Mouse (Mus musculus) layer of hippocampus, adult 18-20 months (tissue): ENCODE measurements around the gene Arsk. TPM values are rescaled to one million over a fixed set of nuclear protein-coding genes. Genes with fewer than 3 reads are reported as not detected.
A peak's percentile ranks its signal among the peaks of the same experiment; 100 is the strongest.

Source experiments
- DNase-seq, 2 experiments: peaks; one replicate each; pipeline ENCODE4 v3.0.0; 2022; ENCODE audit warnings: low spot score in 2 of 2
- total RNA-seq, 2 experiments: library from RNA; stranded (reverse); gene quantifications; 2 replicates each; pipeline ENCODE4 v1.2.3; 2021

Arsk gene
- total RNA-seq, 2 experiments from 2014 or later = 6.2 TPM

DNA sequence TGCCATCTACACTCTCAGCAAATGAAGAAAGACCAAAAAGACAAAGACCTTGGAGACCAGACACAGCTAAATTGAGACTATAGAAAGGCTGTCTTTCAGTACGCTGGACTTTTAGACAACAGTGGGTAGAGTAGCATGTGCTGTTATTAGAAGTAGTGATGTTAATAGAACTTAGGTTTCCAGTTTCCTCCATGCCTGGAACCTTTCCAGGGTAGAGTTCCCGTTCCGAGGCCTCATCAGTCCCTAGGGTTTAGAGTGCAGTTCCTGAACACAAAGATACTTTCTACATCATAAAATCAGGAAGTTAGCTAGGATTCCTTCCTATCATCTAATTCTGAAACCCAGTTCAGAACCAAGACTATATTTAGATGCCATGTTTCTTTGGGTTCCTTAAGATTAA is 73.9 kb downstream of the Arsk start:
- DNase-seq = no peak

DNA sequence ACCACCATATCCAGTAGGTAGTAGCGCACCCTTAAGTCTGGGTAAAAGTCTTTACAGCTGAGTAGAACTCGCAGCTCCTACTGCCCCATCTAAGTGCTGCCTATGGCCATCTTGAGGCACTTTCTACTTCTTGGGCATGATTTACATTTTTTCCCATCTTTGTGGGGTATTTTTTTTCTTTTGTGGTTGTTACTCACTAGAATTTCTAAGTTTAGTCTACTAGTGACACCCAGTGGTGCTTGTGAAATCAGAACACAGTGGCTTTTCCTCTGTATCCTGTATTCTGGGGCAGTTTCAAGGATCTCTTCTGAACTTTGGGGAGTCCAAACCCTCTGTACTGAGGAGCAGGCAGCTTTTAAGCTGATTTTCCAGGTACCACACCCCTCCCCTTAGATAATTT is 76.7 kb downstream of the Arsk start:
- peak in 1 of 2 experiments; percentile 48 for DNase-seq

DNA sequence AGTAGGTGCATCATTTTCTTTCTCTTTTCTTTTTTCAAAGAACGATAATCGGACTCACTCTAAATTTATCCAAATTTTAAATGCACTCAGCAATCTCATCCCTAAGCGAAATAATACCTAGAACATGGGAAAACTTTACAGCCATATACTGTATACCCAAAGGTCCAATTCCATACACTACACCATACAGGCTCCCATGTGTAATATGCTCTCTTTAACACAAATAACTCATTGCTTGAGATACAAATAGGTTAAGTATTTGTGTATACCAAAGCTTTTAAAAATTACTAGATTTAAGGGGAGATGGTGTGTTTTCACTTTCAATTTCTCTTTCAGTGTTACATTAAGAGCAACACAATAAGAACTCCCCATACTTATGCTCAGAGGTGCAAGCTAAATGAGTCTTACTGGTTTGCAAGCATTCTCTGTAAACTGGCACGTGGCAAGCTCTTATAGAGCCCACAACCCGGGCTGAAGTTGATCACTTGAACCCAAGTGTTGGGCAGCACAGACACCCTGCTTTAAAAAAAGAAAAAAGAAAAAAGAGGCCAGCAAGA is 79.5 kb downstream of the Arsk start:
- no peak for DNase-seq

DNA sequence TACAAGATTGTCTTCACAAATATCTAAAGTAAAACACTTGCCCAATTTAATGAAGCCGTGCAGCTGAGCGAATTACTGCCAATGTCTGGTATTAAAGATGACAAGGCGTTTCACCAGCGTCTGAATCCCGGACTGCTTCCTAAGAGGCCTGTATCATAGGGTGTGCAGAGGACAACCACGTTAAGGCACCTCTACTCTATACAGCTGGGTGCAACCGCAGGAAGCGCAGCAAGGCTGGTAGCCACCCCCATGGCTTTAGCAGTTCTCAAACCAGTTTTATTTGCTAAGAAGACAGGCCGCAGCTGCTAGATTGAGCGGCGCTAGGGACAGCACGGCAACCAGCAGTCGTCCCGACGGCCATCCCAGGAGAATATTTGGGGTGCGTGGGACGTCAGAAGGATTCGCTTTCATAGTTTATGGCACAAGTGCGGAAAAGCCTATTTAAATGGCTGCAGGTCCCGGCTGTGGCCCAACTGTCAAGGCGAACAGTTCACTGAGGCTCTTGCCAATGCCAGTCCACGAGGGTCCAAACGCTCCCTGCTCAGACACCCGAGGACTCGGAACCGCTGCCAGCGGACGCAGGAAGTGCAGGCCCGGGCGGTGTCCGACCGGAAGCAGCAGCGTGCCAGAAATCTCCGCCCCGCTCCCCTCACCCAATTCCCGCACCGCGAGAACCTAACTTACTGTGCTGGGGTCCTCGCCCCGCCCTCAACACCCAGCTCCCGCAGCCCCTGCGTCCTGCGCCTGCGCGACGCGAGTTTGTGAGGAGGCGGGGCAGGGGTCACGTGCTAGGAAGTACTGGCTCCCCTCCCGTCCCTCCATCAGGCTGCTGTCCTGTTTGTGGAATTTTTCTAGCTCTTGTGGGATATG is 80.3 kb downstream of the Arsk start, which contains the start of gene Rfesd:
Gene Rfesd, minus strand, starts transcription at position 746 of the 870 bp plus-strand sequence.
- DNase-seq = peak; percentile 96 to 97

DNA sequence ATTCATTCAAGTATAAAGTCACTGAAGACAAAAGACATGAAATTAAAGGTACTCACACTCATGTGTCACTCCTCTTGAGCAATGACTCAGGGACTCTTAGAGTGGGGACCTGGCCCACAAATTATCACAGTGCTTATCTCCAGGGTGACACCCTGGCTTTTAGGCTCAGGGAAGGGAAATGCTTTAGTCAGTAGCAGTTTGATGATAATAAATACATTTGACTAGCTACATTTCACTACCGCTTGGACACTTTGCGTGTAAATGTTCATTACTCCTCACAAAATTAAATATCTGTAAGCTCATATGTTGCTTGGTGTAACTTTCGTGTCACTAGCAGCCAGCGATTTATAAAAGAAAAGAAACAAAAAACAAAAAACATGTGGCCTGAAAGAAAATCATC is 81.0 kb downstream of the Arsk start:
- peak in 1 of 2 experiments; percentile 11 for DNase-seq

DNA sequence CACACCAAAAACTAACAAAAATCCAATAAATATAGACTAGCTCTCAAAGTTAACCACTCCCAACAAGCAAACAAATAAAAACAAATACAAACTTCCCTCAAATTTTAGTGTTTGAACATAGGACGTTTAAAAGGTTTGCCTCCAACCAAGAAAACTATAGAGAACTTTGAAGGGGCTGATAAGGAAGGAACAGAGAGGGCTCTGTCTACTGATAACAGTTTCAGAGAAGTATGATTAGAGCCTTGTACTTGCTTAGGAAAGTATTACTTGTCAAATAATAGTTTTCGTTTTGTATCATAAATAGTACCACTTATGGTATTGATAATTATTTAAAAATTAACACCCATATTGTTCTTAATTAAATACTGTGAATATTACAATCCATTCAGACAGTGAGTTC is 83.9 kb downstream of the Arsk start:
- DNase-seq = no peak

Other genes with a start within 250 kb of the Arsk start
- gene Rhobtb3, start 154.7 kb downstream of the Arsk start, total RNA-seq = 10 to 100 TPM; 15.0 to 15.9 TPM
- gene Spata9, start 131.5 kb downstream of the Arsk start, total RNA-seq = not detected
- 10 to 100 TPM; 15.7 to 16.7 TPM for gene Rfesd, start 79.9 kb downstream of the Arsk start, total RNA-seq
- gene Gpr150, start 41.7 kb downstream of the Arsk start, total RNA-seq = 1 to 10 TPM; 2.5 to 3.2 TPM
- 10 to 100 TPM; 17.1 to 17.3 TPM for gene Ttc37, start 74 bp upstream of the Arsk start, total RNA-seq
- gene Fam81b, start 206.4 kb upstream of the Arsk start, total RNA-seq = under 1 TPM in 1 of 2 experiments, not detected in 1; 0.10 TPM